Mouse (Mus musculus) megakaryocyte, embryonic 14.5 days (primary cell): Measurements from ENCODE around the gene Tspan4.

Source experiments
- FLI1 ChIP-seq: IDR thresholded peaks from 2 replicates; pipeline ENCODE4 v1.6.1; 2012; ENCODE audit warnings: low read length, inconsistent platforms, mixed read lengths
- GATA1 ChIP-seq: IDR thresholded peaks from 3 replicates; pipeline ENCODE4 v1.6.1; 2012; ENCODE audit warnings: mixed read lengths, low read length, inconsistent platforms, borderline replicate concordance

GRCm38 (mm10) chr7:141468164-141468521 lies 6.9 kb upstream of the Tspan4 start:
- TF ChIP-seq FLI1 (no peak), GATA1 (no peak)
